Mouse (Mus musculus) adrenal gland, adult 2 months (tissue): ENCODE data around the gene Jazf1. TPM values are rescaled to one million over a fixed set of nuclear protein-coding genes. Genes with fewer than 3 reads are reported as not detected.

Source experiments
- DNase-seq: peaks from one replicate; pipeline ENCODE4 v3.0.0; 2021
- long read RNA-seq: library from polyadenylated mRNA; stranded (forward); transcript quantifications from one replicate; pipeline ENCODE4 v2.0.0, GENCODE M21; 2021
- polyA plus RNA-seq: library from polyadenylated mRNA; depleted of rRNA; stranded (reverse); fragments of >200 nt; gene quantifications from 2 replicates; pipeline ENCODE4 v1.2.3, GENCODE M21; 2012; rRNA removed
- total RNA-seq, 2 experiments: library from RNA; stranded (reverse); gene quantifications; 2 replicates each; pipeline ENCODE4 v1.2.3; 2021

Gene Jazf1
- total RNA-seq (1 to 10 TPM; 4.2 to 5.3 TPM), polyA plus RNA-seq (1.8 and 1.9 TPM in 2 replicates)
- long read RNA-seq, partial matches to known transcripts = 0 of 4 reads
- long read RNA-seq, other reads (novel, unspliced or antisense) = 3 of 4 reads

- peak; percentile 73 for DNase-seq
Observed at GRCm38 (mm10) chr6:53067989-53068874, at the start of gene Jazf1. Gene Jazf1, minus strand, starts transcription at chr6:53068631.

GRCm38 (mm10) chr6:53117855-53118254 lies 49.4 kb upstream of the Jazf1 start:
- DNase-seq = peak; percentile 2

- no peak for DNase-seq
Observed at GRCm38 (mm10) chr6:53086879-53087278, 18.4 kb upstream of the Jazf1 start.

- DNase-seq = no peak
Observed at GRCm38 (mm10) chr6:53081241-53081640, 12.8 kb upstream of the Jazf1 start.

- peak; percentile 11 for DNase-seq
Observed at GRCm38 (mm10) chr6:53078671-53079070, 10.2 kb upstream of the Jazf1 start.

- no peak for DNase-seq
Observed at GRCm38 (mm10) chr6:53071732-53072131, 3.3 kb upstream of the Jazf1 start.

GRCm38 (mm10) chr6:53069976-53070575 lies 1.6 kb upstream of the Jazf1 start:
- no peak for DNase-seq

GRCm38 (mm10) chr6:53068875-53069178 lies 396 bp upstream of the Jazf1 start:
- DNase-seq = no peak

GRCm38 (mm10) chr6:53067446-53067988 lies 914 bp downstream of the Jazf1 start:
- peak; percentile 28 for DNase-seq

GRCm38 (mm10) chr6:53066978-53067377 lies 1.5 kb downstream of the Jazf1 start:
- DNase-seq = no peak

- no peak for DNase-seq
Observed at GRCm38 (mm10) chr6:53064070-53064469, 4.4 kb downstream of the Jazf1 start.

- DNase-seq = no peak
Observed at GRCm38 (mm10) chr6:53054909-53055308, 13.5 kb downstream of the Jazf1 start.

GRCm38 (mm10) chr6:53045501-53045900 lies 22.9 kb downstream of the Jazf1 start:
- DNase-seq = no peak

GRCm38 (mm10) chr6:53038176-53038575 lies 30.3 kb downstream of the Jazf1 start:
- peak; percentile 5 for DNase-seq

- DNase-seq = no peak
Observed at GRCm38 (mm10) chr6:53034362-53035011, 33.9 kb downstream of the Jazf1 start.

- DNase-seq = peak; percentile 11
Observed at GRCm38 (mm10) chr6:53032730-53033484, 35.5 kb downstream of the Jazf1 start.

GRCm38 (mm10) chr6:53022069-53022468 lies 46.4 kb downstream of the Jazf1 start:
- DNase-seq = no peak

GRCm38 (mm10) chr6:53021081-53021480 lies 47.4 kb downstream of the Jazf1 start:
- DNase-seq = no peak

GRCm38 (mm10) chr6:53017357-53018205 lies 50.9 kb downstream of the Jazf1 start:
- no peak for DNase-seq
